Mouse (Mus musculus) heart, adult 2 months (tissue): ENCODE results near the gene Dcst2. TPM values are rescaled to one million over a fixed set of nuclear protein-coding genes. Genes with fewer than 3 reads are reported as not detected.

ENCODE experiments used
- DNase-seq, 2 experiments: peaks; one replicate each; pipeline ENCODE4 v3.0.0; 2021
- H3K27ac ChIP-seq: fragments of 200-600 bp; 2 replicates; pipeline ENCODE4 v1.8.1; 2022
- H3K27me3 ChIP-seq: fragments of 200-500 bp; 2 replicates; pipeline ENCODE4 v1.6.1; 2012; ENCODE audit warnings: mild to moderate bottlenecking, low read length, inconsistent platforms, mixed read lengths; ENCODE audit not compliant: control insufficient read depth, insufficient read depth
- H3K36me3 ChIP-seq: fragments of 200-500 bp; 2 replicates; pipeline ENCODE4 v1.6.1; 2012; ENCODE audit warnings: low read length, inconsistent platforms; ENCODE audit not compliant: control insufficient read depth, insufficient read depth
- H3K4me1 ChIP-seq: fragments of 200-500 bp; 2 replicates; pipeline ENCODE4 v1.6.1; 2011; ENCODE audit warnings: low read length; ENCODE audit not compliant: control insufficient read depth, insufficient read depth
- H3K4me3 ChIP-seq: fragments of 200-600 bp; 2 replicates; pipeline ENCODE4 v1.8.1; 2022
- H3K79me2 ChIP-seq: fragments of 200-500 bp; replicated peaks from 2 replicates; pipeline ENCODE4 v1.6.1; 2012; ENCODE audit warnings: mild to moderate bottlenecking, inconsistent platforms, low read length, moderate library complexity, mixed read lengths; ENCODE audit not compliant: control insufficient read depth, insufficient read depth
- H3K9ac ChIP-seq: fragments of 200-500 bp; 2 replicates; pipeline ENCODE4 v1.6.1; 2012; ENCODE audit warnings: low read depth, mild to moderate bottlenecking, control low read depth, inconsistent platforms, low read length, mixed read lengths
- CTCF ChIP-seq: fragments of 200-600 bp; IDR thresholded peaks from 2 replicates; pipeline ENCODE4 v1.8.1; 2022; ENCODE audit warnings: antibody characterized with exemption, mild to moderate bottlenecking, moderate library complexity
- EP300 ChIP-seq: fragments of 200-500 bp; IDR thresholded peaks from 2 replicates; pipeline ENCODE4 v1.6.1; 2011; ENCODE audit warnings: low read depth, low read length, control low read depth; ENCODE audit not compliant: insufficient read depth
- POLR2A ChIP-seq: fragments of 200-500 bp; IDR thresholded peaks from 2 replicates; pipeline ENCODE4 v1.6.1; 2011; ENCODE audit warnings: mild to moderate bottlenecking, low read depth, low read length, control low read depth; ENCODE audit not compliant: insufficient read depth
- WGBS: fragments of 180-500 bp; shearing (Covaris S2); methylation state at CpG from one replicate; pipeline ENCODE4 v1.1.7; 2018; 5-methylcytosine and 5-hydroxymethylcytosine counted together
- intact Hi-C: fragments of 180-260 bp; cut with DNase I; formaldehyde crosslinking; loops from one replicate; pipeline ENCODE4 v1.15.1; 2025
- polyA plus RNA-seq: library from polyadenylated mRNA; depleted of rRNA; stranded (reverse); fragments of >200 nt; gene quantifications from 2 replicates; pipeline ENCODE4 v1.2.3, GENCODE M21; 2012
- total RNA-seq, 2 experiments: library from RNA; stranded (reverse); gene quantifications; 2 replicates each; pipeline ENCODE4 v1.2.3; 2021

Dcst2 gene
- total and polyA plus RNA-seq, 3 experiments: 0.35 TPM; not detected in 2

GRCm38 (mm10) chr3:89417131-89417530, 55.4 kb downstream of the Dcst2 start:
- WGBS: 22% methylated on average over 2 of the region's 2 CpGs
- Histone ChIP-seq H3K27ac (no peak overlapping the region), H3K36me3 (no peaks in the 10 kb centered on the region), H3K27me3 (no peaks in the 10 kb centered on the region), H3K9ac (no peak overlapping the region), H3K79me2 (peaks cover 2% of the 10 kb centered on the region; the same call in 1 of the 2 replicates), H3K4me1 (peaks cover 8% of the 10 kb centered on the region), H3K4me3 (no peak overlapping the region)
- intact Hi-C loops: no loop called here
- DNase-seq: no peak
- TF ChIP-seq POLR2A (no peak), EP300 (no peak), CTCF (no peak)

- WGBS: under 1% methylated on average over 20 of the region's 20 CpGs
Measured at GRCm38 (mm10) chr3:89417840-89418169, 56.0 kb downstream of the Dcst2 start.

GRCm38 (mm10) chr3:89418170-89418860, 56.5 kb downstream of the Dcst2 start, which contains the start of the genes Cks1b and Shc1:
TSS of gene Cks1b (minus strand) at chr3:89418383.
TSS of gene Shc1 (plus strand) at chr3:89418443.
- H3K4me1 ChIP-seq: peaks cover 8% of the 10 kb centered on the region
- peak; percentile 92 to 96 for DNase-seq
- peaks cover 2% of the 10 kb centered on the region; the same call in 1 of the 2 replicates for H3K79me2 ChIP-seq
- TF ChIP-seq POLR2A (peak; percentile 54; the same call in 1 of the 2 replicates), EP300 (no peak), CTCF (peak; percentile 36)
- intact Hi-C loops: loop anchor here (2.0 kb wide), 1 partner anchor 18 kb away; the partner anchor contains the start of gene Pbxip1
- WGBS: under 1% methylated on average over 39 of the region's 39 CpGs
- H3K4me3 ChIP-seq: peak within 1 kb of the TSS; percentile 88
- H3K36me3 ChIP-seq: no peaks in the 10 kb centered on the region
- H3K9ac ChIP-seq: peak within 1 kb of the TSS; percentile 48
- peak within 1 kb of the TSS; percentile 94 for H3K27ac ChIP-seq
- no peaks in the 10 kb centered on the region for H3K27me3 ChIP-seq

More at GRCm38 (mm10) chr3:89417840-89418169, 56.0 kb downstream of the Dcst2 start:
- Histone ChIP-seq H3K4me3 (peak overlapping the region; percentile 88), H3K27ac (no peak overlapping the region; the same call in 1 of the 2 replicates), H3K36me3 (no peaks in the 10 kb centered on the region), H3K79me2 (peaks cover 2% of the 10 kb centered on the region; the same call in 1 of the 2 replicates), H3K4me1 (peaks cover 8% of the 10 kb centered on the region), H3K9ac (no peak overlapping the region), H3K27me3 (no peaks in the 10 kb centered on the region)
- DNase-seq: no peak
- intact Hi-C loops: loop anchor here (2.0 kb wide), 1 partner anchor 19 kb away; the partner anchor contains the start of gene Pbxip1
- TF ChIP-seq EP300 (no peak), POLR2A (no peak), CTCF (no peak)

GRCm38 (mm10) chr3:89418861-89419250, 57.1 kb downstream of the Dcst2 start:
- H3K9ac ChIP-seq: peak overlapping the region; percentile 48
- H3K27me3 ChIP-seq: no peaks in the 10 kb centered on the region
- H3K79me2 ChIP-seq: peaks cover 2% of the 10 kb centered on the region; the same call in 1 of the 2 replicates
- H3K4me1 ChIP-seq: peaks cover 8% of the 10 kb centered on the region
- H3K36me3 ChIP-seq: no peaks in the 10 kb centered on the region
- H3K27ac ChIP-seq: peak overlapping the region; percentile 94
- peak; percentile 82 to 83 for DNase-seq
- peak; percentile 89 for TF ChIP-seq POLR2A
- no peak for TF ChIP-seq CTCF
- 0 out of 2 replicates have a peak, but pooled peaks have one; percentile 22 for TF ChIP-seq EP300
- WGBS: under 1% methylated on average over 16 of the region's 16 CpGs
- peak overlapping the region; percentile 88 for H3K4me3 ChIP-seq
- intact Hi-C loops: loop anchor here (2.0 kb wide), 1 partner anchor 18 kb away; the partner anchor contains the start of gene Pbxip1

- Histone ChIP-seq H3K27me3 (no peaks in the 10 kb centered on the region), H3K36me3 (no peaks in the 10 kb centered on the region), H3K4me3 (peak overlapping the region; percentile 88), H3K9ac (peak overlapping the region; percentile 48), H3K79me2 (peaks cover 2% of the 10 kb centered on the region; the same call in 1 of the 2 replicates), H3K27ac (peak overlapping the region; percentile 94), H3K4me1 (peaks cover 8% of the 10 kb centered on the region)
- intact Hi-C loops: loop anchor here (2.0 kb wide), 1 partner anchor 17 kb away; the partner anchor contains the start of gene Pbxip1
- DNase-seq: peak; percentile 74 to 76
- WGBS: 4% methylated on average over 9 of the region's 9 CpGs
- peak; percentile 55 for TF ChIP-seq POLR2A
- TF ChIP-seq EP300: peak; percentile 63; the same call in 1 of the 2 replicates
- TF ChIP-seq CTCF: no peak
Measured at GRCm38 (mm10) chr3:89419571-89419970, 57.8 kb downstream of the Dcst2 start.

GRCm38 (mm10) chr3:89419981-89420380, 58.2 kb downstream of the Dcst2 start:
- no peaks in the 10 kb centered on the region for H3K36me3 ChIP-seq
- DNase-seq: no peak
- H3K79me2 ChIP-seq: peaks cover 2% of the 10 kb centered on the region; the same call in 1 of the 2 replicates
- H3K4me1 ChIP-seq: peaks cover 8% of the 10 kb centered on the region
- TF ChIP-seq EP300 (no peak), CTCF (no peak), POLR2A (no peak)
- H3K9ac ChIP-seq: peak overlapping the region; percentile 48
- WGBS: 29% methylated on average over 3 of the region's 3 CpGs
- H3K4me3 ChIP-seq: peak overlapping the region; percentile 88
- H3K27ac ChIP-seq: peak overlapping the region; percentile 94
- H3K27me3 ChIP-seq: no peaks in the 10 kb centered on the region
- intact Hi-C loops: loop anchor here (2.0 kb wide), 1 partner anchor 17 kb away; the partner anchor contains the start of gene Pbxip1
